In genomic region chr15:79608214-79608613, GRCm38 (mm10) we compare ENCODE assay signal across 19 mouse cellular contexts. TPM values are rescaled to one million over a fixed set of nuclear protein-coding genes. Genes with fewer than 3 reads are reported as not detected.
DNase-seq lines count a peak whose midpoint lies in the region; ATAC-seq and TF ChIP-seq lines count a peak whose summit lies in the region.
"Had no signal": no experiment of that assay in that cellular context is flagged by ENCODE, and none has a peak within 500 bp of the region (broad histone marks: within the 10 kb centered on the region; RNA-seq: fewer than 3 reads in every experiment).

No protein-coding gene starts in this region.

- WGBS in olfactory bulb, adult 2 months: 33% methylated on average over 7 of the region's 7 CpGs
- 71% methylated on average over 7 of the region's 7 CpGs for WGBS in midbrain, postnatal 0 days

- no peak for ATAC-seq in midbrain, postnatal 0 days (ENCODE audit: low FRiP score)
- ATAC-seq: forebrain, embryonic 14.5 days had no signal

- intact Hi-C loops in left cerebral cortex, postnatal 4 days (cut with DNase I): loop anchor here (10.0 kb wide), 2 partner anchors 63 to 133 kb away; partner anchors contain the start of gene Ddx17

- H3K4me1 ChIP-seq in olfactory bulb, adult 2 months (ENCODE audit: control insufficient read depth, insufficient read depth, low read length): peaks cover 13% of the 10 kb centered on the region
- H3K4me1 ChIP-seq in midbrain, postnatal 0 days (ENCODE audit: insufficient read depth, low read length): no peaks in the 10 kb centered on the region; the same call in 1 of the 2 replicates

- DNase-seq in left cerebral cortex, adult 11 months (ENCODE audit: low spot score): peak; percentile 15
- DNase-seq in left cerebral cortex, postnatal 4 days: no peak
- DNase-seq in right cerebral cortex, adult 18-20 months: peak; percentile 34
- DNase-seq in right cerebral cortex, postnatal 14 days: no peak
- DNase-seq in brain, adult 2 months (ENCODE audit: low read depth, low spot score): peak; percentile 72
- no peak for DNase-seq in cerebellum, adult 18-20 months
- no peak for DNase-seq in midbrain, postnatal 0 days (ENCODE audit: low spot score)
- DNase-seq: cerebellum, adult 2 months; gastrocnemius, postnatal 36 days had no signal

- H3K27me3 ChIP-seq in midbrain, postnatal 0 days (ENCODE audit: insufficient read depth, low read length): no peaks in the 10 kb centered on the region

- no peaks in the 10 kb centered on the region for H3K9me3 ChIP-seq in midbrain, postnatal 0 days (ENCODE audit: low read length)
- H3K9me3 ChIP-seq: embryonic facial prominence, embryonic 15.5 days; heart, embryonic 10.5 days had no signal

- H3K27ac ChIP-seq in olfactory bulb, adult 2 months (ENCODE audit: insufficient read depth, low read depth, low read length): peak overlapping the region; percentile 20; the same call in 1 of the 2 replicates
- H3K27ac ChIP-seq in midbrain, postnatal 0 days (ENCODE audit: low read depth, low read length): no peak overlapping the region
- H3K27ac ChIP-seq: embryonic facial prominence, embryonic 15.5 days; forebrain, embryonic 10.5 days; heart, embryonic 10.5 days; hindbrain, embryonic 10.5 days; hindbrain, embryonic 14.5 days had no signal

- H3K36me3 ChIP-seq in midbrain, postnatal 0 days (ENCODE audit: insufficient read depth, low read length): peaks cover 9% of the 10 kb centered on the region
- H3K36me3 ChIP-seq: heart, embryonic 10.5 days had no signal

- no peak overlapping the region for H3K4me3 ChIP-seq in olfactory bulb, adult 2 months (ENCODE audit: insufficient read depth, low read depth, low read length)
- no peak overlapping the region for H3K4me3 ChIP-seq in midbrain, postnatal 0 days (ENCODE audit: low read depth, low read length)
- H3K4me3 ChIP-seq: embryonic facial prominence, embryonic 15.5 days; erythroblast, embryonic 14.5 days; forebrain, embryonic 10.5 days; heart, embryonic 10.5 days; hindbrain, embryonic 10.5 days had no signal

- TF ChIP-seq POLR2A in olfactory bulb, adult 2 months (IDR thresholded peaks at IDR 0.05; ENCODE audit: insufficient read depth, low read depth, low read length): no peak

- TF ChIP-seq CTCF in olfactory bulb, adult 2 months (IDR thresholded peaks at IDR 0.05; ENCODE audit: insufficient read depth, low read depth, low read length): no peak
- no peak for TF ChIP-seq CTCF in midbrain, postnatal 0 days (IDR thresholded peaks at IDR 0.05)

- H3K4me2 ChIP-seq in midbrain, postnatal 0 days (ENCODE audit: low read depth, low read length, poor library complexity, severe bottlenecking): no peak overlapping the region
- H3K4me2 ChIP-seq: embryonic facial prominence, embryonic 15.5 days; hindbrain, embryonic 14.5 days had no signal

- H3K9ac ChIP-seq in midbrain, postnatal 0 days (replicated peaks; ENCODE audit: low read length, poor library complexity, severe bottlenecking): no peak overlapping the region
- H3K9ac ChIP-seq: embryonic facial prominence, embryonic 15.5 days; hindbrain, embryonic 14.5 days had no signal

RNA-seq across cellular contexts. Expression of gene Dmc1, which starts 3.3 kb away (rescaled TPM):
- total RNA-seq in left cerebral cortex, postnatal 4 days (2021): 1 to 10 TPM; 1.6 to 2.3 TPM
- polyA plus RNA-seq in olfactory bulb, adult 2 months (2012; ENCODE audit: insufficient read depth, insufficient read length, low replicate concordance, missing spikeins): not detected in 2 replicates
- total RNA-seq in midbrain, postnatal 0 days (2014; rRNA removed): 0.90 and 1.1 TPM in 2 replicates
- 0.93 and 1.1 TPM in 2 replicates for polyA plus RNA-seq in midbrain, postnatal 0 days (2015; fragmentation: Nextera tagmentation; extraction: Ambion mirVana)
- total RNA-seq: gastrocnemius, adult 8-10 months; gastrocnemius, postnatal 36 days; heart, adult 18-20 months had no signal
- polyA plus RNA-seq: erythroblast, embryonic 14.5 days had no signal

RNA-seq across cellular contexts. Expression of gene Fam227a, which starts 50.5 kb away (rescaled TPM):
- total RNA-seq in left cerebral cortex, postnatal 4 days (2021): 10 to 100 TPM; 13.5 to 17.2 TPM
- not detected in 2 replicates for polyA plus RNA-seq in olfactory bulb, adult 2 months (2012; ENCODE audit: insufficient read depth, insufficient read length, low replicate concordance, missing spikeins)
- 12.1 and 18.1 TPM in 2 replicates for total RNA-seq in midbrain, postnatal 0 days (2014; rRNA removed)
- 2.2 and 2.8 TPM in 2 replicates for polyA plus RNA-seq in midbrain, postnatal 0 days (2015; fragmentation: Nextera tagmentation; extraction: Ambion mirVana)
- polyA plus RNA-seq: erythroblast, embryonic 14.5 days had no signal

RNA-seq across cellular contexts. Expression of gene Cby1, which starts 50.8 kb away (rescaled TPM):
- 10 to 100 TPM; 55.6 to 60.1 TPM for total RNA-seq in left cerebral cortex, postnatal 4 days (2021)
- not detected in 2 replicates for polyA plus RNA-seq in olfactory bulb, adult 2 months (2012; ENCODE audit: insufficient read depth, insufficient read length, low replicate concordance, missing spikeins)
- 56.9 and 72.5 TPM in 2 replicates for total RNA-seq in midbrain, postnatal 0 days (2014; rRNA removed)
- 99.2 and 101 TPM in 2 replicates for polyA plus RNA-seq in midbrain, postnatal 0 days (2015; fragmentation: Nextera tagmentation; extraction: Ambion mirVana)

Comparison
In these comparisons a context has a peak if more than half of its experiments do, and no peak if none do; other contexts are left out.
1. DNase-seq: peak in left cerebral cortex, adult 11 months (single experiment), right cerebral cortex, adult 18-20 months (single experiment) and brain, adult 2 months (single experiment); none in left cerebral cortex, postnatal 4 days (single experiment), right cerebral cortex, postnatal 14 days (single experiment), cerebellum, adult 18-20 months (0 of 2) and midbrain, postnatal 0 days (single experiment).